Mouse (Mus musculus): Measurements from ENCODE around the gene Srarp.
A peak's percentile ranks its signal among the peaks of the same experiment; 100 is the strongest.

The Srarp gene

DNA sequence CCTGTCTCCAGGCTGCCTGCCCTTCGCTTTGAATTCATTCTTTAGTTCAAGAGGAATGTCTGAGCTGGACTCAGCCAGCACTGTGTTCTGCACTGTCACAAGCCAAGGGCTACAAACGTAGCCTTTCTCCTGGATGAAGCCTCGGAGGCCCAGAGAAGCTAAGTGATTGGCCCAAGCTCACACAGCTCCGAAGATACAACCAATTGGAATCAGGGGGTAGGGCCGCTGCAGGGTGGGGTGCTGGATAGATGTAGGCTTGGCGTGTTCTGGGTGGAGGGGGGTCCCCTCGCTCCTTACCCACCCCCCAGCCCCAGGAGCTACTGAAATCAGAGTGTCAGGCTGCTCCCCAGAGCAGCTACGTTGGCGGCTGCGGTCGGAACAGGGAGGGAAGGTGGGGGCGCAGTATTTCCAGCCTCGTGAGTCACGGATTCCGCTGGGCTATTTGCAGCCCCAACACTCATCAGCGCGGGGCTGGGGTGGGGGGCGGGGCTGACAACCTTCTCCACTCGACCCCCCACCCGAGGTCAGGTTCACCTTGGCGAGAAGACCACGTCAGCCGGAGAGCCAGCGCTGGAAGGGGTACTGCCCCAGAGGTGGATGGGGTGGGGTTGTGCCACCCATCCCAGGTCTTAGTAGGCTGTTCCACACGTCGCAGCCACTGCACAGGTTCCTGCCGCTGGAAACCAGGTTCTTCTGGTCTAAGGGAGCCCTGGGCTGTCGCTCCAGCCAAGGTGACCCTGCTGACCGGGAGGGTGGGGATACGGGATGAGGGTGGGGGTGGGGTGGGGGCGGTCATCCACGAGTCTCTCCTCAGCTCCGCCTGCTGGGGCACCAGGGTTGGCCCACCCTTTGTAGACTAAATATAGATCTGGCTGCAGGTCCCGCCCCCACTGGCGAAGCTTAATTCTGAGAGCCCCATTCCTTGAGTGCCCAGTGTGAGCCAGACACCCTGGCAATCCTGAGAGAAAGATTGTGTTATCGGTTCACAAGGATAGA lies 10.1 kb downstream of the Srarp start:
- peak; percentile 58 for DNase-seq (ENCODE audit: low spot score)

DNA sequence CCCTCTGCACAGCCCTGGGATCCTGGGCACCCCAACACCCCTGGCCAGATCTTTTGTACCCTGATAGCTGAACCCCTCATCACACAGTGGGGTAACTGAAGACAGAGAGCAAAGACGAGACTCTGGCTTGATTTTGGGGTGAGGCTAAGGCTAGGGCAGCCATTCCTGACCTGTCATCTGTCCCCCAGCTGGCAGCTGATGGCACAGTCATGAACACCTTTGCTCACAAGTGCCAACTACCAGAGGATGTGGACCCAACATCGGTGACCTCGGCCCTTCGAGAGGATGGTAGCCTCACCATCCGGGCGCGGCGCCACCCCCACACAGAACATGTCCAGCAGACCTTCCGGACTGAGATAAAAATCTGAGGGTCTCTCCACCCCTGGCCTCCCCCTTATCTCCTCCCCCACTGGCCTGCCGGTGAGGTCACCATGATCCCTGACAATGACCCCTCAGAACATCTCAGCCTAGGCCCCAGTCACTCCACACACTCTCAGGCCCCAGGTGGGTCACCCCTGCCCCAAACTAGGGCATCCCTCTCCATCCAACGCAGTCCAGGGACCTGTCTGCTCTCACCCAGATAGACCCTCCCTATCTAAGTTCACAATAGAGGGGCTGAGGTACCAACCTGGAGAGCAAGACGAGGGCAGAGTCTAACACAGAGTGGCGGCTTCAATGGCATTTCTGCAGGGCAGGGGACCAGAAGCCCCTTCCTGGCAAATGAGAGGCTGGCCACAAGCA lies 12.0 kb downstream of the Srarp start:
- no peak for DNase-seq (ENCODE audit: low spot score)

GRCm38 (mm10) chr4:141423288-141423687 lies 12.6 kb downstream of the Srarp start:
- DNase-seq (ENCODE audit: low spot score): no peak

DNA sequence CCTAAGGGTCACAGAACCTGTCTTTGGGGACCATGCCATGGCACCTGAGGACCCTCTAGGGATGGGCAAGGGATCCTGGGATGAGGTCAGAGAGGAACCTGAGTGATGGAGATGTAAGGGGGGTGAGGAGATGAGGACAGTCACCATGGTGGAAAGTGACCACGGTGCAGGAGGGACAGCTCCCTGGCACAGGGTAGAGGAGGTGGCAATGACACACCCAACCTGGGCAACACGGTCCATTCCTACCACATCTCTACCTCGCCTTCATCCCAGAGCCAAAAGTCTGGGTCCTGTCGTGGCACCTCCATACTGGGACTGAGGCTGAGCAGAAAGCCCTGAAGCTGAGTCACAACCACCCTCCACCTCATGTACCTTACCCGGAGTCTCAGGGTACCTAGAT lies 13.1 kb downstream of the Srarp start:
- DNase-seq (ENCODE audit: low spot score): no peak

DNA sequence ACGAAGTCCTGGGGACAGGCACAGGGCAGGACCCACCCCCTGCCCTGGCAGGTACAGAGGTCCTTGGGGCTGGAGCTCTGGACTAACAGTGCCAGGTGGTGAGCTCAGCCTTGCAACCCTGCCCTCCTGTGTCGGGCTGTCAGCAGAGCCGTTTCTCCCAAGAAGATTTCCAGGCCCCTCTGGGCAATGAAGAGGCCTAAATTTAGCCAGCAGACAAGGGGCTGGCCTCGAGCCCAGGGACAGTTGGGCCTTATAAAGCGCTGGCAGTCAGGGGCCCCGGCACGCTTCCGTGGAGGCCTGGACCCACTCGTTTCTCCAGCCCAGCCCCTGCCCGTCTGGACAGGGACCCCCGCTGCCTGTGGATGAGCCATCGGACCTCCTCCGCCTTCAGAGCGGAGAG lies 14.5 kb downstream of the Srarp start:
- DNase-seq (ENCODE audit: low spot score): no peak

DNA sequence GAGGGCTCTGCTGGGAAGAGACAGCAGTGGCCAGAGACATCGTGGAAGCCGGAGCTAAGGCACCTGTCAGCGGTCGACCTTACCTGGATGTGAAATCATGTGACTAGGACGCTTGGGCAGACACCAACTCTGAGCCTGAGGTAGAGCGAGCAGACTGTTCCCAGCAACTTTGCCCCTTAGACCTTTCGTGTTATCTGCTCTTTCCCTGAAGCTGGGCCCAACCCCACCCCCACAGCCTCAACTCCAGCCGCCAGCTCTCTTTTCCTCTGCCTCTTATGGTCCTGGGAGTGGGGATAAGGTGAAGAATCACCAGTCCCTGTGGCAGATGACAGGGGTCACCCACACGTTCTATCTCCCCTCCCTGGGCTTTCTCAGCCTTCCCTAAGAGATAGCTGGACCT lies 15.0 kb downstream of the Srarp start:
- DNase-seq (ENCODE audit: low spot score): no peak

- DNase-seq (ENCODE audit: low spot score): no peak
Observed at GRCm38 (mm10) chr4:141420192-141420829, 15.6 kb downstream of the Srarp start, which contains the start of gene Hspb7. Gene Hspb7, plus strand, starts transcription at chr4:141420779.

- peak; percentile 41 for DNase-seq (ENCODE audit: low spot score)
Observed at GRCm38 (mm10) chr4:141419398-141420191, 16.3 kb downstream of the Srarp start.

GRCm38 (mm10) chr4:141415924-141416323 lies 20.0 kb downstream of the Srarp start, which contains the start of gene Clcnkb:
Gene Clcnkb, minus strand, starts transcription at chr4:141416014.
- no peak for DNase-seq (ENCODE audit: low spot score)

- no peak for DNase-seq (ENCODE audit: low spot score)
Observed at GRCm38 (mm10) chr4:141411430-141411992, 24.4 kb downstream of the Srarp start.

GRCm38 (mm10) chr4:141408577-141408976 lies 27.3 kb downstream of the Srarp start:
- no peak for DNase-seq (ENCODE audit: low spot score)

DNA sequence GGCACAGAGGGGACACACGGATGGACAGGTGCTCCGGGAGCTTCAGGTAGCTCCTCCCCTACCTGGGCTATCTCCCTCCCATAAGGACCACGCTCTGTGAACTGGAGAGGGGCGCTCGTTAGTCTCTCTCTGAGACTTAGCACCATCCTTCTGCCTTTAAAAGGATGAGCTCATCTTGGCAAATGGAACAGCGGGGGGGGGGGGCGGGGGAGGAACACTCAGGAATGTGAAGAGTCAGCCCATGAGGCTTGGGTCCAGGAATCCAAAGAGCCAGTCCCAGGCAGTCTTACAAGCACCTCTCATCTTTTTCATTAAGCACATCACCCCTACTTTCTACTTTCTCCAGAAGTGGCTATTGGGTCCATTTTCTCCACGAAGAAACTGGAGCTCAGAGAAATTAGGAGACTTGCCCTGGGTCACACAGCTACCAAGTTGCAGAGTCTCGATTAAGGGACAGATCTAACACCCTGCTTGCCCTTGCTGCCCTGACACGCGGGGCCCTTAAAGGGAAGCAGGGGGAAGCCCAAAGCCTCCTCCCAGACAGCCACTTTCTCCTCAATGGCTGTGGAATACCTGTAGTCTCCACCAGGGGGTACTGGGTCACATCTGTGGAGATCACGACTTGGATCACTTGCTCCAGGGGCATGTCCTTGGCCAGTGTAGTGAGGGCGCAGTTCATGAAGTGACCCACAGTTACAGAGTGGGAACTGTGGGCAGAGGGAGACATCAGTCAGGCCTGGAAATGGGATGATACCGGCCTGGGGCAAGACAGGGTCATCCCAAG lies 29.2 kb downstream of the Srarp start:
- DNase-seq (ENCODE audit: low spot score): peak; percentile 26

DNA sequence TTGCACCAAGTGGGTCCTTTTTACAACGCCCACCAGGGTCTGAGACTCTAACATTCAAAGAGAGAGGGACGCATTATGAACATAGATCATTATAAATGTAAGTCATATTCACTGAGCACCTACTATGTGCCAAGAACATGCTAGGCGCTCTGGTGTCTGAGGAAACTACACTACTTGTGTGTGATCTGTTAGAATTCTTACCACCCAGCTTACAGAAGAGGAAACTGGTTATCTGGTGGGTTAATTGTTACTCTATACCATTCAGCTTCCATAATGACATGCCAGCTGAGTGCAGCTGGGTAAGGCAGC lies 30.6 kb downstream of the Srarp start:
- DNase-seq (ENCODE audit: low spot score): no peak

DNA sequence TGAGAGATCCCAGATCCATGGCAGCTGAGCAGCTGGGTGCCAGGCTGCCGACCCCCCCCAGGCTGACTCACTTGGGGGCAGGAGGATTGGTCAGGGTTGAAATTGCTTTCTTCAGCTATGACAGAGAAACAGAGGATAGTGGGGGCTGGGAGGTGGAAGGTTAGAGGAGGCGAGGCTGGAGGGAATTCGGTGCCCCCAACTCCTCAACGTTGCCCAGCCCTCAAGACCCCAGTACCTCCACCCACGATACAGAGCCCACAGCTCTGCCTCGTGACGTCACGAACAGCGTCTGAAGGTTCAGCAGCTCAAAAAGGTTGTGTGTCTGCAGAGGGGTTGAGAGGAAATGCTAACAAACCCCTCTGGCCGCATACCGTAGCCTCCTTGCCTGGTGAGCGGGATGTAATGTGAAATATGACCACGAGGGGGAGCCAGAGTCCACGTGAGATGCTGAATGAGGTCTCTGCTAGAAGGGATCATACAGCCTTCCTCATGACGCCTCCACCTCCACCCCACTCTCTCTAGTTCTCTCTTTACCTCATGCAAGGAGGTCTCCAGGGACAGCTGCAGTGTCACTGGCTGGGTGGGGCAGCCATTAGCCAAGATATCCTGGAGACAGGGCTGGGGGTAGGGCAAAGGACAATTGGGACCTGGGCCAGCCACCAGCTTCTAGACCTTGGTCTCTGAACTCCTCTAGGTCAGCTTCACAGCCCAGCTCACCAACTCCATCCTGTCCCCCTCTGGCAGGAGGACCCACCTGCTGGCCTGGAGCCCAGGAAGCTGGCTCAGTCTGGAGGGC lies 31.2 kb downstream of the Srarp start:
- DNase-seq (ENCODE audit: low spot score): peak; percentile 91

DNA sequence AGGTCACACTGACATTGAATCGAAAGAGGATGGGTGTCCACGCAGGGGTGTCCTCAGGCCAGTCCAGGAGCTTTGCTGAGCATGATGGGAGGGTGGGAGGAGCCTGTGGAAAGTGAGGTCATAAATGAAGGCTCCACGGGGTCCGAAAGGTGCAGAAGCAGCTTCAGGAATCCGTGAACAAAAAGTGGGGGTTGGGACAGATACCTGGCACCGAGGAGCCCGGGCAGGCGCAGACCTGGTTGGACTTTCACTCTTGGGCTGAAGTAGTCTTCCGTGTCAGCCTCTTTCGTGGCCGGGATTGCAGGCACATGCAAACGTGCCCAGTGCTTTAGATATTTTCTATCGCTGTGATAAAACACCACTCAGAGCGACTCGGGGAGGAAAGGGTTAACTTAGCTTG lies 35.7 kb downstream of the Srarp start:
- no peak for DNase-seq (ENCODE audit: low spot score)

DNA sequence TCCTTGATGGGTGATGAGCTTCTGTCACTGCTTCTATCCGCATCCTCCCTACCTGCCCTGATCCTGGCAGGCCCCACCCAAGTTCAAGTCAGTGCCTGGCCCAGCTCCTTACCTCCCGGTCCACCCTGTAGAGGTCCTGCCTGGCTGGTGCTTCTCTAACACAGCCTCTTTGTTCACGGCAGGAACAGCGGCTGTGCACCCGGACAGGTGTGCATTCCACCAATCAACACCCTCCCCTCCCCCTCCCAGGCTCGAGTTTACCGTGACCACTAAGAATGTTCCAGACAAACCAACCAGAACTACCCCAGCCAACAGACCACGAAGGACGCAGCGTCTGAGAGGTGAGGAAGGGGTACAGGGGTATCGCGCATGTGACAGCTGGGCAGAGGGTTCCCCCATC lies 37.4 kb downstream of the Srarp start, which contains the start of gene Clcnka:
Gene Clcnka, minus strand, starts transcription at position 180 of the 400 bp plus-strand sequence.
- no peak for DNase-seq (ENCODE audit: low spot score)

GRCm38 (mm10) chr4:141397861-141398260 lies 38.0 kb downstream of the Srarp start:
- no peak for DNase-seq (ENCODE audit: low spot score)

DNA sequence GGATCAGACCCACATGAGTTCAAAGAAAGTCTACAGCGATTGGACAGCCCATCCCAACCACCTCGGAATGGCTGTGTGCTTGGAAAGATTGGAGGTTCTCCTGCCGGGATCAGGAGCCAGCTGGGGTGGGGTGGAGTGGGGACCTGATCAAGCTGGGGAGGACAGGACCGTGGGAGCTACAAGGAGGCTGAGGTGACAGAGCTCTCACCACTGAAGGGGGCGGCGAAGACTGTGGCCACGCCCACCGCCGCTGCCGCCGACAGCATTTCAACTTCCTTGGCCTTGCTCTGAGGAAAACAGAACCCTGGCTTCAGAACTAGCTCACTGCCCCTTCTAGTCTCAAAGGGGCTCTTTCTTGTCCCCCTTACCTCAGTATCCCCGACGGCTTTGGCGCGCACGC lies 41.2 kb downstream of the Srarp start:
- DNase-seq (ENCODE audit: low spot score): peak; percentile 46

GRCm38 (mm10) chr4:141391293-141391692 lies 44.6 kb downstream of the Srarp start:
- no peak for DNase-seq (ENCODE audit: low spot score)

Data from embryo, embryonic 10 days (tissue).